Mouse (Mus musculus): ENCODE data around the gene Gramd1b. TPM values are rescaled to one million over a fixed set of nuclear protein-coding genes. Genes with fewer than 3 reads are reported as not detected.
"Not testable (repeated sequence)": the region's sequence is repeated elsewhere in the genome, so short reads cannot be mapped to it uniquely, and the experiment has no call there.

The Gramd1b gene
- polyA plus RNA-seq, 1 experiment from 2014 or later, result 4.0 TPM

DNA sequence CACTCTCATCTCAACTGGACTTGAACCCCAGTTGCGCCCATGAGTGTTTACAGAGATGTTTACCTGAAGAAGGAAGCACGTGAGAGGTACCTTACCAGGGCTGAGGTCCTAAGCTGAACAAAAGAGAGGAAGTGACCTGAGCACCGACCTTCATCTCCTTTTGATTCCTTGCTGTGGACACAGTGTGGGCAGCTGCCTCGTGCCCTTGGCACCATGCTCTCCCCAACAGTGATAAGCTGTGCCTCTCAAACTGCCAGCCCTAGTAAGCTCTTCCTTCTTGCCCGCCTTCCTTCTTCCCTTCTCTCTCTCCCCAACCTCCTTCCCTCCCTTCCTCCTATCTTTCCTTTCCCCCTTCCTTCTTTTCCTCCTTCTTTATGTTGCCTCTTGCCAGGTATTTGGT is 26.3 kb downstream of the Gramd1b start:
- Histone ChIP-seq H3K9me3 (ENCODE audit: control insufficient read depth, low read length) (no peaks in the 10 kb centered on the region), H3K4me3 (ENCODE audit: low read depth, low read length) (no peak overlapping the region), H3K4me2 (ENCODE audit: low read depth) (no peak overlapping the region), H3K27ac (ENCODE audit: low read depth, low read length) (no peak overlapping the region), H3K9ac (ENCODE audit: low read length) (no peak overlapping the region), H3K27me3 (ENCODE audit: control insufficient read depth, insufficient read depth, low read length) (no peaks in the 10 kb centered on the region), H3K36me3 (ENCODE audit: control insufficient read depth, insufficient read depth, low read length) (no peaks in the 10 kb centered on the region), H3K4me1 (ENCODE audit: control insufficient read depth, insufficient read depth, low read length) (no peaks in the 10 kb centered on the region)
- no peak for ATAC-seq (ENCODE audit: insufficient read depth, low FRiP score, low TSS enrichment)
- WGBS, result 81% methylated on average over 5 of the region's 5 CpGs
- DNase-seq (ENCODE audit: low spot score), result no peak

DNA sequence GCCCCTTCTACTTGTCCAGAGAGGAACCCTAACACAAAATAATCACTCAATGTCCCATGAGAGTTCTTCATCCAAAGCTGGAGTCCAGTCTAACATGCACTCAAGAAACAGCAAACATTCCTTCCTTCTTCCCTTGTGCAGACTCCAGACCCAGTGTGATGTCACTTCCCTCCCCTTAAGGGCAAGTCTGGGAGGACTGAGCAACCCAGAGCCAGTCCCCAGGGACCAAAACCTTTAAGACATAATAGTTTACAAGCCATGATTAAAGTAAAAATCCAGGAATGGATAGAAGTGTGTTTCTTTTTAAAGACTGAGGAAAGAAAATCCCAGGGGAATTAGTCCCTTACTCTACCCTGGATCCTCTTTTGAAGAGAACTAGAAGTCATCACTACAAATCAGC is 30.5 kb downstream of the Gramd1b start:
- ATAC-seq (ENCODE audit: insufficient read depth, low FRiP score, low TSS enrichment) (no peak), DNase-seq (ENCODE audit: low spot score) (no peak)
- Histone ChIP-seq H3K27me3 (ENCODE audit: control insufficient read depth, insufficient read depth, low read length) (no peaks in the 10 kb centered on the region), H3K9me3 (ENCODE audit: control insufficient read depth, low read length) (no peaks in the 10 kb centered on the region), H3K4me3 (ENCODE audit: low read depth, low read length) (no peak overlapping the region), H3K4me2 (ENCODE audit: low read depth) (no peak overlapping the region), H3K36me3 (ENCODE audit: control insufficient read depth, insufficient read depth, low read length) (no peaks in the 10 kb centered on the region), H3K9ac (ENCODE audit: low read length) (no peak overlapping the region), H3K4me1 (ENCODE audit: control insufficient read depth, insufficient read depth, low read length) (no peaks in the 10 kb centered on the region), H3K27ac (ENCODE audit: low read depth, low read length) (no peak overlapping the region)

DNA sequence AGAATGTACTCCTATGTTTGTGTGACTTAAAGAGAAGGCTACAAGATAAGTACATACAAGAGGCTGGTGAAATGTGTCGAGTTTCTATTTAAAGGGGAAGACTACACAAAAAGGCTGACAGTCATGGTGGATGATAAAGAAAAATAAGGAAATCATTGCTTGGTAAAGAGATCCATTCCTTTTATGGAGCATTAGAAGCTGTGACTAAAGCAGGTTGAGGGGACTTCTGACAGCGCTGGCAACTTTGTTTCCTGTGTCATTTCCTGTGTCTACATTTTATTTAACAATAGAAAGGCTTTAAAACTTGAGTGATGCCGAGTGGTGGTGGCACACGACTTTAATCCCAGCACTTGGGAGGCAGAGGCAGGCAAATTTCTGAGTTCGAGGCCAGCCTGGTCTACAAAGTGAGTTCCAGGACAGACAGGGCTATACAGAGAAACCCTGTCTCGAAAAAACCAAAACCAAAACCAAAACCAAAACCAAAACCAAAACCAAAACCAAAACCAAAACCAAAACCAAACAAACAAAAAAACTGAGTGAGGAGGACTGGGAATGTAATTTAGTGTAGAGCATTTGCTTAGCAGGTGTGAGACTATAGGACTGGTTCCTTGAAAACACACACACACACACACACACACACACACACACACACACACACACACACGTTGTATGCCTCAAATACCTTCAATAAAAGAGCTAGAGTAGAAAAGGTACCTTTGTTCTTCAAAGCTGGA is 48.7 kb downstream of the Gramd1b start:
- H3K27me3 ChIP-seq (ENCODE audit: control insufficient read depth, insufficient read depth, low read length); H3K9ac ChIP-seq (ENCODE audit: low read length); H3K36me3 ChIP-seq (ENCODE audit: control insufficient read depth, insufficient read depth, low read length); ATAC-seq (ENCODE audit: insufficient read depth, low FRiP score, low TSS enrichment); H3K4me3 ChIP-seq (ENCODE audit: low read depth, low read length); DNase-seq (ENCODE audit: low spot score); H3K27ac ChIP-seq (ENCODE audit: low read depth, low read length); H3K4me1 ChIP-seq (ENCODE audit: control insufficient read depth, insufficient read depth, low read length); H3K9me3 ChIP-seq (ENCODE audit: control insufficient read depth, low read length); H3K4me2 ChIP-seq (ENCODE audit: low read depth): not testable (repeated sequence)
- 74% methylated on average over 7 of the region's 7 CpGs for WGBS

DNA sequence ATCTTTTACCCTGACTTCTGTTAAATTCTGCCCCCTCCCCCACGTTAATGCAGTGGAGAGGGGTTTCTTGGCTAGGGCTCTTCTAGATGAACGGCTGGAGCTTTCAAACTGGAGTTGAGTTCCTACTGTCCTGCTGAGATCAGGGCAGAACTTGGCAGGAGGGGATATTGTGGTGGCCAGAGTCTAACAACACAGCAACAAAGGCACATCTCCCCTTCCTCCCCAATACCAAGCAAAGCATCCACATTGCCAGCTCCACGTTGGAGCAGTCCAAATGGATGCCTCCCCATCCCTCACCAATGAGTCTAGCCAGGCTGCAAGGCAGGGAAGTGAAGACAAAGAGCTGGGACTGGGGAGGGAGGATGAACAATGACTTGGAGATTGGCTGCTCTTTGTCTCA is 49.9 kb downstream of the Gramd1b start:
- ATAC-seq (ENCODE audit: insufficient read depth, low FRiP score, low TSS enrichment) (no peak), DNase-seq (ENCODE audit: low spot score) (no peak)
- no peaks in the 10 kb centered on the region for H3K9me3 ChIP-seq (ENCODE audit: control insufficient read depth, low read length)
- 59% methylated on average over 3 of the region's 3 CpGs for WGBS
- H3K36me3 ChIP-seq (ENCODE audit: control insufficient read depth, insufficient read depth, low read length), result no peaks in the 10 kb centered on the region
- H3K4me2 ChIP-seq (ENCODE audit: low read depth), result no peak overlapping the region
- H3K27ac ChIP-seq (ENCODE audit: low read depth, low read length), result no peak overlapping the region
- no peak overlapping the region for H3K9ac ChIP-seq (ENCODE audit: low read length)
- H3K27me3 ChIP-seq (ENCODE audit: control insufficient read depth, insufficient read depth, low read length), result no peaks in the 10 kb centered on the region
- H3K4me1 ChIP-seq (ENCODE audit: control insufficient read depth, insufficient read depth, low read length), result no peaks in the 10 kb centered on the region
- no peak overlapping the region for H3K4me3 ChIP-seq (ENCODE audit: low read depth, low read length)

DNA sequence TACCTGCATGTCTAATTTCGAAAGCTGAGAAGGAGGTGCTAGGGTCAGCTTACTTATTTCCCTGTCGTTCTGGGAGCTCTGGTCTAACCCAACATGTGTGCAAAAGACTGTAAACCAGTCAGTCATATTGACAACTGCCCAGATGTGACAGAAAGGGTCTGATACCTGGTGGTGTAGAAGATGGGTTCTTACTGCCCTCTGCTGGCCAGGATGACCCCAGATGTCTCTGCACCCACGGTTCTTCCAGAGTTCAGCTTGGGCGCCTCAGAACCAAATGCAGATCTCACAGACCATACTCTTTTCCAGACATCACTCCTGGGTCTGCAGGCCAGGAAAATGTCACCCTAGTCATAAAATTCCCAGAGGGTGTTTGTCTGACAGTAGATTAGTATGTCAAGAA is 51.9 kb downstream of the Gramd1b start:
- Histone ChIP-seq H3K4me3 (ENCODE audit: low read depth, low read length) (no peak overlapping the region), H3K27ac (ENCODE audit: low read depth, low read length) (no peak overlapping the region), H3K36me3 (ENCODE audit: control insufficient read depth, insufficient read depth, low read length) (no peaks in the 10 kb centered on the region), H3K4me1 (ENCODE audit: control insufficient read depth, insufficient read depth, low read length) (no peaks in the 10 kb centered on the region), H3K4me2 (ENCODE audit: low read depth) (no peak overlapping the region), H3K9ac (ENCODE audit: low read length) (no peak overlapping the region), H3K9me3 (ENCODE audit: control insufficient read depth, low read length) (no peaks in the 10 kb centered on the region), H3K27me3 (ENCODE audit: control insufficient read depth, insufficient read depth, low read length) (no peaks in the 10 kb centered on the region)
- WGBS, result 45% methylated on average over 4 of the region's 4 CpGs
- no peak for DNase-seq (ENCODE audit: low spot score)
- no peak for ATAC-seq (ENCODE audit: insufficient read depth, low FRiP score, low TSS enrichment)

DNA sequence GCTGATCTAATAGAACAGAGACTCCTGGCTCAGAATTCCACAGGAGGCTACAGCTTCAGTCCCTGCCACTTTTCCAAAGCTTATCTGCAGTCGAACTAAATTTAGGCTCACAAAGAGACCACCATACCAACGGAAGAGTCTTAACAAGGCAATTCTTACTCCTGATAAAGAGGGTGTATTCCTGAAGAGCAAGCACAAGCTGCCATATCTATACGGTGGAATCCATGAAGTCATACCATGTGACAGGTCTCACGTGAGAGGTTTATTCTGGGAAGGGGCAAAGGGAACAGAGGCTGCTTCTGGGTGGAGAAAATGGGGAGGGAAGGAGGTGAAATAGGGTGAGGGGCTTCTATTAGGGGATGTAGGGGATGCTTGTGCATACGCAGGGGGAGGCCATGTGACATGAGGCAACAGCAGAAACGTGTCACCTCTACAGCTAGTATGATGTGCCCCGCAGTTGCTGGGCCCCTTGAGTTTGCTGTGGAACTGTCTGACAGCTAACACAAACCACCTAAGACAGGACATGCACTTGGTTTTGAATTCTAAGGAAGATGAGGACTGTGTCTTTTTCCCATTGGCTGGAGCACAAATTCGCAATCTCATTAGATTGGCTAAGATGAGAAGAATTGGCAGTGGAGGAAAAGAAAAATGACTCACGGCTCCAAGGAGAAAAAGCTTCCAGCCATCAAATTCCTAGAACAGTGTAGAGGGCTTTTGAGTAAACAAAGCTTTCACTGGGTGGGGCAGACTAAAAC is 52.9 kb downstream of the Gramd1b start:
- Histone ChIP-seq H3K4me3 (ENCODE audit: low read depth, low read length) (no peak overlapping the region), H3K9me3 (ENCODE audit: control insufficient read depth, low read length) (no peaks in the 10 kb centered on the region), H3K4me1 (ENCODE audit: control insufficient read depth, insufficient read depth, low read length) (no peaks in the 10 kb centered on the region), H3K36me3 (ENCODE audit: control insufficient read depth, insufficient read depth, low read length) (no peaks in the 10 kb centered on the region), H3K27me3 (ENCODE audit: control insufficient read depth, insufficient read depth, low read length) (no peaks in the 10 kb centered on the region), H3K4me2 (ENCODE audit: low read depth) (no peak overlapping the region), H3K27ac (ENCODE audit: low read depth, low read length) (no peak overlapping the region), H3K9ac (ENCODE audit: low read length) (no peak overlapping the region)
- DNase-seq (ENCODE audit: low spot score) (no peak), ATAC-seq (ENCODE audit: insufficient read depth, low FRiP score, low TSS enrichment) (no peak)
- WGBS, result 92% methylated on average over 9 of the region's 9 CpGs

DNA sequence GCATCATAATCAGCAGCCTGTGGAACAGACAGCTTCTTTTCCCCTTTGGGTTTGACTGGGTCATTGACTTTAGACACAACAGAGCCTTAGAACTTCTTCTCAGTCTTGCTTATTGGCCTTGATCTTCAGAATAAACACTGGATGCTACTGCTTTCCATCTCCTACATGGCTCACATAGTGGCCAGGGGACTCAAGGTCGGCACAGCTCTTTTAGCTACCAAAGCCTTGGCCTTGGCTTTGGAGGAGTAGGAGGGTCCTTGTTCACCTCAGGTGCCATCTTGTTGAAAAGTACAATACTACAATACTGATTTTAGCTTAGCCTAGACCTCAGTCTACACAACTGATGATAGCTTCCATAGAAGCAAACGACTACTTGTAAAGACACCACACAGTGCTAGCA is 53.6 kb downstream of the Gramd1b start:
- Histone ChIP-seq H3K9ac (ENCODE audit: low read length) (no peak overlapping the region), H3K36me3 (ENCODE audit: control insufficient read depth, insufficient read depth, low read length) (no peaks in the 10 kb centered on the region), H3K27ac (ENCODE audit: low read depth, low read length) (no peak overlapping the region), H3K4me1 (ENCODE audit: control insufficient read depth, insufficient read depth, low read length) (no peaks in the 10 kb centered on the region), H3K9me3 (ENCODE audit: control insufficient read depth, low read length) (no peaks in the 10 kb centered on the region), H3K4me3 (ENCODE audit: low read depth, low read length) (no peak overlapping the region), H3K27me3 (ENCODE audit: control insufficient read depth, insufficient read depth, low read length) (no peaks in the 10 kb centered on the region), H3K4me2 (ENCODE audit: low read depth) (no peak overlapping the region)
- 87% methylated on average over 2 of the region's 2 CpGs for WGBS
- DNase-seq (ENCODE audit: low spot score) (no peak), ATAC-seq (ENCODE audit: insufficient read depth, low FRiP score, low TSS enrichment) (no peak)

DNA sequence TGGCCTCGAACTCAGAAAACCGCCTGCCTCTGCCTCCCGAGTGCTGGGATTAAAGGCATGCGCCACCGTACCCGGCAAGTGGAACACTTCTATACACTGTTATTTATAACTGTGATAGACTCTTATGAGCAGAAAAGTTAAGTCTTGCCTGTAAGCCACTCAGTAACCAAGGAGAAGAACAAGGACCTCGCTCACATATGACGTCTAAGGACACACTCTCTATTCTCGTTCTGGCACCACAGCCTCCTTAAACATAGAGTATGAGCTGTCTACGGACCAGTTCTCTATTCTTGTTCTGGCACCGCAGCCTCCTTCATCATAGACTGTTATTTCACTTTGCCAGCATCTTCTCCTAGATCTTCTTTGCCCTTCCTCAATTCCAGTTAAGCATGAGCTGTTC is 55.1 kb downstream of the Gramd1b start:
- ATAC-seq (ENCODE audit: insufficient read depth, low FRiP score, low TSS enrichment) (no peak), DNase-seq (ENCODE audit: low spot score) (no peak)
- Histone ChIP-seq H3K27me3 (ENCODE audit: control insufficient read depth, insufficient read depth, low read length) (no peaks in the 10 kb centered on the region), H3K9ac (ENCODE audit: low read length) (no peak overlapping the region), H3K4me3 (ENCODE audit: low read depth, low read length) (no peak overlapping the region), H3K9me3 (ENCODE audit: control insufficient read depth, low read length) (no peaks in the 10 kb centered on the region), H3K4me1 (ENCODE audit: control insufficient read depth, insufficient read depth, low read length) (no peaks in the 10 kb centered on the region), H3K27ac (ENCODE audit: low read depth, low read length) (no peak overlapping the region), H3K36me3 (ENCODE audit: control insufficient read depth, insufficient read depth, low read length) (no peaks in the 10 kb centered on the region), H3K4me2 (ENCODE audit: low read depth) (no peak overlapping the region)
- WGBS, result 90% methylated on average over 11 of the region's 11 CpGs

DNA sequence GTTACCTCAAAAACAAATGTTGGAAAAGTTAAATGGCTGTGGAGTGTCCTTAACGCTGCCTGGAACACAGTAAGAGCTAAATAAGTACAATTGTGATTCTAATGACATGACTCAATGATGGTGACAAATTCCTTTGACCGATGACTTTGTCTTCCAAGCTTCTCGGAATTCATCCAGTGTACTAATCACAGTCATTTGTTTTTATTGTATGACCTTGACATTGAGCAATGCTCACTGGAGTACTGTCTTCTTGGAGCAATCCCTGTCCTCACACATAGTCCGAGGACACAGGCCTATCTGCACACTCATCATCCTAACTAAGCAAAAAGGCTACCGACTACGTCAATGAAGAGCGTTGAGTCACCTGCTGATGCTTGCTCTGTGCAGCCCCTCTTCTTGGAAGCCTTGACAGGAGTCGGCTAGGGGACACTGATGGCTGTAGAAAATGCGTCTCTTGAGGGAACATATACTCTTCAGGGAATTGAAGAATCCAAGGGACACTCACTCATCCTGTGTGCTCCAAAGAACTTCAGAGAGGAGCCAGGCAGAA is 58.1 kb downstream of the Gramd1b start:
- no peaks in the 10 kb centered on the region for H3K4me1 ChIP-seq (ENCODE audit: control insufficient read depth, insufficient read depth, low read length)
- no peak overlapping the region for H3K4me3 ChIP-seq (ENCODE audit: low read depth, low read length)
- no peak overlapping the region for H3K9ac ChIP-seq (ENCODE audit: low read length)
- H3K36me3 ChIP-seq (ENCODE audit: control insufficient read depth, insufficient read depth, low read length), result no peaks in the 10 kb centered on the region
- ATAC-seq (ENCODE audit: insufficient read depth, low FRiP score, low TSS enrichment) (no peak), DNase-seq (ENCODE audit: low spot score) (no peak)
- no peaks in the 10 kb centered on the region for H3K9me3 ChIP-seq (ENCODE audit: control insufficient read depth, low read length)
- H3K27ac ChIP-seq (ENCODE audit: low read depth, low read length), result no peak overlapping the region
- 90% methylated on average over 9 of the region's 9 CpGs for WGBS
- H3K27me3 ChIP-seq (ENCODE audit: control insufficient read depth, insufficient read depth, low read length), result no peaks in the 10 kb centered on the region
- H3K4me2 ChIP-seq (ENCODE audit: low read depth), result no peak overlapping the region
